Mouse (Mus musculus) liver, adult 2 months (tissue): ENCODE data around the gene Fshr. TPM values are rescaled to one million over a fixed set of nuclear protein-coding genes. Genes with fewer than 3 reads are reported as not detected.
"Not testable (repeated sequence)": the region's sequence is repeated elsewhere in the genome, so short reads cannot be mapped to it uniquely, and the experiment has no call there.

Experiments
- DNase-seq: peaks from one replicate; pipeline ENCODE4 v3.0.0-alpha.2; 2011; ENCODE audit warnings: low read depth, low spot score; ENCODE audit errors: extremely low read depth
- H3K27ac ChIP-seq: fragments of 200-500 bp; replicated peaks from 2 replicates; pipeline ENCODE4 v1.5.1; 2012; ENCODE audit warnings: low read depth, mild to moderate bottlenecking, control low read depth, inconsistent platforms, low read length; ENCODE audit not compliant: insufficient read depth
- H3K27me3 ChIP-seq: fragments of 200-500 bp; 2 replicates; pipeline ENCODE4 v1.6.1; 2012; ENCODE audit warnings: mild to moderate bottlenecking, moderate library complexity, low read length, inconsistent platforms; ENCODE audit not compliant: control insufficient read depth, insufficient read depth
- H3K36me3 ChIP-seq: fragments of 200-500 bp; 2 replicates; pipeline ENCODE4 v1.6.1; 2012; ENCODE audit warnings: low read length, inconsistent platforms; ENCODE audit not compliant: control insufficient read depth, insufficient read depth
- H3K4me1 ChIP-seq: fragments of 200-500 bp; 2 replicates; pipeline ENCODE4 v1.6.1; 2011; ENCODE audit warnings: low read length; ENCODE audit not compliant: control insufficient read depth, insufficient read depth
- H3K4me3 ChIP-seq: fragments of 200-500 bp; 2 replicates; pipeline ENCODE4 v1.5.1; 2011; ENCODE audit warnings: low read depth, mild to moderate bottlenecking, control low read depth, low read length, moderate library complexity; ENCODE audit not compliant: insufficient read depth
- H3K79me2 ChIP-seq: fragments of 200-500 bp; 2 replicates; pipeline ENCODE4 v1.6.1; 2012; ENCODE audit warnings: inconsistent platforms, mild to moderate bottlenecking, low read length, moderate library complexity; ENCODE audit not compliant: control insufficient read depth, insufficient read depth
- H3K9ac ChIP-seq: fragments of 200-500 bp; 2 replicates; pipeline ENCODE4 v1.6.1; 2012; ENCODE audit warnings: low read depth, mild to moderate bottlenecking, control low read depth, inconsistent platforms, low read length
- CTCF ChIP-seq: fragments of 200-500 bp; IDR thresholded peaks from 2 replicates; pipeline ENCODE4 v1.5.1; 2011; ENCODE audit warnings: low read depth, low read length, control low read depth
- POLR2A ChIP-seq: fragments of 200-500 bp; IDR thresholded peaks from 2 replicates; pipeline ENCODE4 v1.6.1; 2011; ENCODE audit warnings: low read length, control low read depth; ENCODE audit not compliant: insufficient read depth; ENCODE audit errors: extremely low read depth
- WGBS: fragments of 180-500 bp; shearing (Covaris S2); methylation state at CpG from one replicate; pipeline ENCODE4 v1.1.7; 2018; 5-methylcytosine and 5-hydroxymethylcytosine counted together
- polyA plus RNA-seq: library from polyadenylated mRNA; depleted of rRNA; stranded (reverse); fragments of >200 nt; gene quantifications from 2 replicates; pipeline ENCODE4 v1.2.3, GENCODE M21; 2012
- total RNA-seq: library from RNA; depleted of rRNA; stranded (reverse); fragments of >200 nt; gene quantifications from 2 replicates; pipeline ENCODE4 v1.2.3, GENCODE M21; 2014

The Fshr gene
- total and polyA plus RNA-seq, 2 experiments = not detected

DNA sequence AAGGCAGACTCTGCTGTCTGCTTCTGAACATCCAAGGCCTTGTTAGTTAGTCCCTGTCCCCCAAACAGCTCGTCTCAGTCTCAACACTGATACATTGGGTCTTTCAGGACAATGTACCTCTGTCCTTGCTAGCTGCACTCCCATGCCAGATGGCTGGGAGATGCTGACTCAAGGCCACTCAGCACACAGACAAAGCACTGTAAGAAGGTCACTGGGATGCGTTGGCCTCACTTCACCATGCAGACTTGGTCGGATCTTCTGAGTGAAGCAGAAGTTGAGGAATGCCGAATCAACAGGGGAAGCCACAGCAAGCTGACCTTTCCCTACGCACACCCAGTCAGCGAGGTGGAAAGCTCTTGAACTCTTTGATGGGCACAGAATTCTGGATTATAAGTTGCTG lies 55.7 kb downstream of the Fshr start:
- no peak for TF ChIP-seq CTCF
- no peak for TF ChIP-seq POLR2A
- 74% methylated on average over 6 of the region's 6 CpGs for WGBS
- no peaks in the 10 kb centered on the region for H3K79me2 ChIP-seq

DNA sequence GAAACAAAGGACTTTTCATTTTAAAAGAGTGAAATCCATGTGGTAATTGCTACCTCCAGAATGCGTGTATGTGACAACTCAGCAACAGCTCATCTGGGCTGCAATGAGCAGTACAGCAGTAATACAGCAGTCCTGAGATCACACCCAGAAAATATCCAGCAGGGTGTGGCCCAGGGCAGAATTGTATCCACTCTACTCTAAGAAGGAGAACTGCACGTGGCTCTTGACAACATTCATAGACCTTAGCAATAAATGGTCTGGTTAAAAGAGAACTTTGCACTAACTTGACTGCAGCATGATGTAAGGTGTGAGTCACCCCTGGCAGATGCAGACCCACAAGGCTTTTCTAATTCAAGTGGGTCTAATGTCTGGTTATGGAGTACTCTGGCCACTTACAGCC lies 80.5 kb downstream of the Fshr start:
- H3K27ac ChIP-seq = no peak overlapping the region
- H3K79me2 ChIP-seq = no peaks in the 10 kb centered on the region
- H3K27me3 ChIP-seq = no peaks in the 10 kb centered on the region
- TF ChIP-seq CTCF (no peak), POLR2A (no peak)
- DNase-seq = no peak
- H3K9ac ChIP-seq = no peak overlapping the region
- no peak overlapping the region for H3K4me3 ChIP-seq
- H3K36me3 ChIP-seq = no peaks in the 10 kb centered on the region
- H3K4me1 ChIP-seq = no peaks in the 10 kb centered on the region
- WGBS = 64% methylated on average over 2 of the region's 2 CpGs

More for the DNA sequence above, 55.7 kb downstream of the Fshr start:
- no peaks in the 10 kb centered on the region for H3K36me3 ChIP-seq
- H3K27me3 ChIP-seq = no peaks in the 10 kb centered on the region
- H3K4me3 ChIP-seq = no peak overlapping the region
- no peak overlapping the region for H3K9ac ChIP-seq
- H3K4me1 ChIP-seq = no peaks in the 10 kb centered on the region
- H3K27ac ChIP-seq = no peak overlapping the region
- DNase-seq = no peak

GRCm38 (mm10) chr17:89119250-89119649 lies 81.2 kb downstream of the Fshr start:
- no peaks in the 10 kb centered on the region for H3K27me3 ChIP-seq
- 56% methylated on average over 2 of the region's 2 CpGs for WGBS

GRCm38 (mm10) chr17:89113944-89114343 lies 86.5 kb downstream of the Fshr start:
- no peak overlapping the region for H3K4me3 ChIP-seq

More at GRCm38 (mm10) chr17:89119250-89119649, 81.2 kb downstream of the Fshr start:
- Histone ChIP-seq H3K4me3 (no peak overlapping the region), H3K36me3 (no peaks in the 10 kb centered on the region), H3K79me2 (no peaks in the 10 kb centered on the region), H3K27ac (no peak overlapping the region), H3K4me1 (no peaks in the 10 kb centered on the region), H3K9ac (no peak overlapping the region)
- TF ChIP-seq CTCF (no peak), POLR2A (no peak)
- no peak for DNase-seq

GRCm38 (mm10) chr17:89100719-89101350 lies 99.6 kb downstream of the Fshr start:
- Histone ChIP-seq H3K4me3 (no peak overlapping the region), H3K27ac (no peak overlapping the region), H3K4me1 (no peaks in the 10 kb centered on the region), H3K36me3 (no peaks in the 10 kb centered on the region), H3K27me3 (no peaks in the 10 kb centered on the region), H3K79me2 (no peaks in the 10 kb centered on the region), H3K9ac (no peak overlapping the region)
- no peak for TF ChIP-seq POLR2A
- TF ChIP-seq CTCF = no peak
- DNase-seq = no peak
- WGBS = 66% methylated on average over 5 of the region's 5 CpGs

More at GRCm38 (mm10) chr17:89113944-89114343, 86.5 kb downstream of the Fshr start:
- Histone ChIP-seq H3K36me3 (no peaks in the 10 kb centered on the region), H3K27ac (no peak overlapping the region), H3K79me2 (no peaks in the 10 kb centered on the region), H3K27me3 (no peaks in the 10 kb centered on the region), H3K4me1 (no peaks in the 10 kb centered on the region), H3K9ac (no peak overlapping the region)
- DNase-seq = no peak
- TF ChIP-seq CTCF (no peak), POLR2A (no peak)

DNA sequence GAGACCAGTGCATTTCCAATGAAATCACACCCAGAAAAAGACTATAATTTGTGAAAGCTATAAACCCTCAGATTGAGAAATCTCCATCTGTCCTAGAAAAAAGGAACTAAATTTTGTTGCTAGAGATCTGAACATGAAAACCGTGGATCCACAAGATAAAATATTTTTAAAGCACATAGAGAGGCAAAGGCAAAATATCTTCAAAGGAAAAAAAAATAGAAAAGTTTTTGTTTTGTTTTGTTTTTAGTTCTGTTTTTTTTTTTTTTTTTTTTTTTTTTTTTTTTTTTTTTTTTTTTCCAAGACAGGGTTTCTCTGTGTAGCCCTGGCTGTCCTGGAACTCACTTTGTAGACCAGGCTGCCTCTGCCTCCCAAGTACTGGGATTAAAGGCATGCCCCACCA lies 100.7 kb downstream of the Fshr start:
- not testable (repeated sequence) for H3K4me3 ChIP-seq, H3K27me3 ChIP-seq, H3K79me2 ChIP-seq, DNase-seq, H3K36me3 ChIP-seq, H3K4me1 ChIP-seq, H3K9ac ChIP-seq, H3K27ac ChIP-seq
- WGBS = 54% methylated on average over 1 of the region's 1 CpGs
